Mouse (Mus musculus) megakaryocyte-erythroid progenitor cell, adult 5 weeks (primary cell): ENCODE data around the gene Sympk. TPM values are rescaled to one million over a fixed set of nuclear protein-coding genes. Genes with fewer than 3 reads are reported as not detected.

Source experiments
- polyA plus RNA-seq: library from polyadenylated mRNA; stranded (reverse); fragments of >175 nt; gene quantifications from 2 replicates; pipeline ENCODE4 v1.2.3, GENCODE M21; 2012

The Sympk gene
- 198 and 236 TPM in 2 replicates for polyA plus RNA-seq

GRCm38 (mm10) chr7:19024096-19024506 is at the start of gene Sympk:
TSS of gene Sympk (plus strand) at chr7:19024377.

GRCm38 (mm10) chr7:18987100-18987499 is 37.1 kb upstream of the Sympk start, which contains the start of gene Nanos2:
TSS of gene Nanos2 (plus strand) at chr7:18987400.

GRCm38 (mm10) chr7:18990601-18991295 is 33.4 kb upstream of the Sympk start, which contains the start of gene Mypop:
TSS of gene Mypop (plus strand) at chr7:18991245.

GRCm38 (mm10) chr7:19003902-19004630 is 20.1 kb upstream of the Sympk start, which contains the start of gene Irf2bp1:
TSS of gene Irf2bp1 (plus strand) at chr7:19004044.

GRCm38 (mm10) chr7:19023357-19023814 is 791 bp upstream of the Sympk start, which contains the start of gene Foxa3:
TSS of gene Foxa3 (minus strand) at chr7:19023538.

GRCm38 (mm10) chr7:19054047-19054776 is 30.0 kb downstream of the Sympk start, which contains the start of gene Rsph6a:
TSS of gene Rsph6a (plus strand) at chr7:19054690.

GRCm38 (mm10) chr7:19075723-19076585 is 51.8 kb downstream of the Sympk start, which contains the start of gene Dmwd:
TSS of gene Dmwd (plus strand) at chr7:19076227.

GRCm38 (mm10) chr7:19083701-19084100 is 59.5 kb downstream of the Sympk start, which contains the start of gene Dmpk:
TSS of gene Dmpk (plus strand) at chr7:19083849.

GRCm38 (mm10) chr7:19094471-19094825 is 70.3 kb downstream of the Sympk start, which contains the start of gene Six5:
TSS of gene Six5 (plus strand) at chr7:19094594.

Other genes with a start within 250 kb of the Sympk start
- gene Psg19, start 225.9 kb upstream of the Sympk start, polyA plus RNA-seq = 0.03 TPM in 1 of 2 replicates, not detected in the other
- gene Psg17, start 202.8 kb upstream of the Sympk start, polyA plus RNA-seq = 0.04 TPM in 1 of 2 replicates, not detected in the other
- 0.10 and 0.11 TPM in 2 replicates for gene Mill2, start 184.4 kb upstream of the Sympk start, polyA plus RNA-seq
- gene Pglyrp1, start 153.0 kb upstream of the Sympk start, polyA plus RNA-seq = 194 and 247 TPM in 2 replicates
- 61.5 and 67.8 TPM in 2 replicates for gene Ccdc61, start 114.0 kb upstream of the Sympk start, polyA plus RNA-seq
- 0.02 and 0.05 TPM in 2 replicates for gene Nova2, start 98.5 kb upstream of the Sympk start, polyA plus RNA-seq
- gene Nanos2, start 37.0 kb upstream of the Sympk start, polyA plus RNA-seq = not detected in 2 replicates
- 0.44 and 0.51 TPM in 2 replicates for gene Mypop, start 33.1 kb upstream of the Sympk start, polyA plus RNA-seq
- gene Irf2bp1, start 20.3 kb upstream of the Sympk start, polyA plus RNA-seq = 99.0 and 114 TPM in 2 replicates
- not detected in 2 replicates for gene Foxa3, start 839 bp upstream of the Sympk start, polyA plus RNA-seq
- 0.05 TPM in 1 of 2 replicates, not detected in the other for gene Rsph6a, start 30.3 kb downstream of the Sympk start, polyA plus RNA-seq
- 41.0 and 66.8 TPM in 2 replicates for gene Dmwd, start 51.9 kb downstream of the Sympk start, polyA plus RNA-seq
- gene Dmpk, start 59.5 kb downstream of the Sympk start, polyA plus RNA-seq = 13.5 and 23.0 TPM in 2 replicates
- 13.5 and 23.0 TPM in 2 replicates for gene Six5, start 70.2 kb downstream of the Sympk start, polyA plus RNA-seq
- 0.06 TPM in 1 of 2 replicates, not detected in the other for gene Gm4969, start 94.0 kb downstream of the Sympk start, polyA plus RNA-seq
- 16.3 and 20.9 TPM in 2 replicates for gene Fbxo46, start 95.5 kb downstream of the Sympk start, polyA plus RNA-seq
- gene Qpctl, start 124.9 kb downstream of the Sympk start, polyA plus RNA-seq = 11.6 and 14.2 TPM in 2 replicates
- gene Snrpd2, start 125.3 kb downstream of the Sympk start, polyA plus RNA-seq = 52.2 and 53.2 TPM in 2 replicates
- gene Gipr, start 141.8 kb downstream of the Sympk start, polyA plus RNA-seq = 0.02 and 0.15 TPM in 2 replicates
- gene Eml2, start 152.0 kb downstream of the Sympk start, polyA plus RNA-seq = 19.2 and 24.7 TPM in 2 replicates
- gene Gpr4, start 188.2 kb downstream of the Sympk start, polyA plus RNA-seq = 0.10 and 0.34 TPM in 2 replicates
- gene Opa3, start 204.0 kb downstream of the Sympk start, polyA plus RNA-seq = 15.0 and 16.4 TPM in 2 replicates
- 292 and 301 TPM in 2 replicates for gene Vasp, start 247.4 kb downstream of the Sympk start, polyA plus RNA-seq